Mouse (Mus musculus) myocyte (in vitro differentiated cells): ENCODE results near the gene Chd9.

Source experiments
- CEBPB ChIP-seq: IDR thresholded peaks from 2 replicates; pipeline ENCODE4 v1.6.1; 2011; ENCODE audit warnings: mild to moderate bottlenecking, moderate library complexity; ENCODE audit not compliant: poor library complexity, insufficient read depth, severe bottlenecking
- E2F4 ChIP-seq: IDR thresholded peaks from one replicate; pipeline ENCODE4 v1.6.1; 2011; ENCODE audit warnings: mild to moderate bottlenecking, control low read depth, moderate library complexity; ENCODE audit not compliant: insufficient read depth
- MAX ChIP-seq: IDR thresholded peaks from one replicate; pipeline ENCODE4 v1.6.1; 2011; ENCODE audit warnings: low read depth, mild to moderate bottlenecking, control low read depth
- MYOD1 ChIP-seq, 3 experiments: IDR thresholded peaks; one replicate each; pipeline ENCODE4 v1.6.1; 2011; ENCODE audit warnings: control low read depth in 2 of 3, low read depth in 2 of 3, mild to moderate bottlenecking in 2 of 3, moderate library complexity in 1 of 3; ENCODE audit not compliant: insufficient read length in 2 of 3, control insufficient read depth in 1 of 3
- MYOG ChIP-seq, 3 experiments: IDR thresholded peaks; one replicate each; pipeline ENCODE4 v1.6.1; 2011; ENCODE audit warnings: control low read depth in 2 of 3, low read depth in 2 of 3, mild to moderate bottlenecking in 2 of 3; ENCODE audit not compliant: insufficient read length in 2 of 3, control insufficient read depth in 1 of 3, insufficient read depth in 1 of 3
- POLR2A ChIP-seq: IDR thresholded peaks from one replicate; pipeline ENCODE4 v1.6.1; 2011; ENCODE audit warnings: low read depth, mild to moderate bottlenecking, control low read depth, moderate library complexity; ENCODE audit not compliant: insufficient read length
- POLR2AphosphoS2 ChIP-seq: IDR thresholded peaks from one replicate; pipeline ENCODE4 v1.6.1; 2011; ENCODE audit warnings: low read depth, control low read depth; ENCODE audit not compliant: insufficient read length
- REST ChIP-seq: IDR thresholded peaks from one replicate; pipeline ENCODE4 v1.6.1; 2011; ENCODE audit warnings: mild to moderate bottlenecking, control low read depth, moderate library complexity; ENCODE audit not compliant: insufficient read depth, insufficient read length
- SRF ChIP-seq: IDR thresholded peaks from one replicate; pipeline ENCODE4 v1.6.1; 2011; ENCODE audit warnings: low read depth; ENCODE audit not compliant: control insufficient read depth, insufficient read length
- TCF12 ChIP-seq: IDR thresholded peaks from one replicate; pipeline ENCODE4 v1.6.1; 2011; ENCODE audit warnings: mild to moderate bottlenecking, control low read depth; ENCODE audit not compliant: poor library complexity, insufficient read depth, severe bottlenecking
- TCF3 ChIP-seq: IDR thresholded peaks from one replicate; pipeline ENCODE4 v1.6.1; 2011; ENCODE audit warnings: low read depth, control low read depth; ENCODE audit not compliant: insufficient read length
- USF1 ChIP-seq: IDR thresholded peaks from one replicate; pipeline ENCODE4 v1.6.1; 2011; ENCODE audit warnings: low read depth, mild to moderate bottlenecking, control low read depth, moderate library complexity

- no peak for TF ChIP-seq POLR2A
- no peak for TF ChIP-seq TCF12
- TF ChIP-seq SRF = no peak
- no peak for TF ChIP-seq E2F4
- no peak for TF ChIP-seq REST
- no peak for TF ChIP-seq MYOD1 (IDR thresholded peaks at IDR 0.05; ENCODE audit: control insufficient read depth in 1 of 3, insufficient read length in 2 of 3, low read depth in 2 of 3)
- no peak for TF ChIP-seq CEBPB
- TF ChIP-seq MAX = no peak
- TF ChIP-seq POLR2AphosphoS2 = no peak
- TF ChIP-seq MYOG (IDR thresholded peaks at IDR 0.05; ENCODE audit: control insufficient read depth in 1 of 3, insufficient read depth in 1 of 3, insufficient read length in 2 of 3, low read depth in 2 of 3) = no peak
- TF ChIP-seq USF1 = no peak
- no peak for TF ChIP-seq TCF3
Observed at GRCm38 (mm10) chr8:90907516-90907847, 79.3 kb downstream of the Chd9 start.
